Mouse (Mus musculus) hindbrain, embryonic 11.5 days (tissue): ENCODE measurements around the gene Aebp2. TPM values are rescaled to one million over a fixed set of nuclear protein-coding genes. Genes with fewer than 3 reads are reported as not detected.

Source experiments
- ATAC-seq: fragments of 200-750 bp; cut with Nextera tagmentation; 2 replicates; pipeline ENCODE4 v1.8.0; 2017; ENCODE audit warnings: mild to moderate bottlenecking, moderate TSS enrichment, moderate library complexity; ENCODE audit not compliant: low FRiP score
- DNase-seq: peaks from one replicate; pipeline ENCODE4 v3.0.0-alpha.2; 2015; ENCODE audit warnings: low spot score
- H3K27ac ChIP-seq: fragments of 300-500 bp; sonication (generic); 2 replicates; pipeline ENCODE4 v1.5.1; 2014; ENCODE audit warnings: mild to moderate bottlenecking, low read depth, low read length
- H3K27me3 ChIP-seq: fragments of 300-500 bp; sonication (generic); 2 replicates; pipeline ENCODE4 v1.6.1; 2014; ENCODE audit warnings: mild to moderate bottlenecking, low read length, moderate library complexity, mixed read lengths; ENCODE audit not compliant: control insufficient read depth, insufficient read depth
- H3K36me3 ChIP-seq: fragments of 300-500 bp; sonication (generic); 2 replicates; pipeline ENCODE4 v1.6.1; 2014; ENCODE audit warnings: mild to moderate bottlenecking, low read length, moderate library complexity, mixed read lengths; ENCODE audit not compliant: control insufficient read depth, insufficient read depth
- H3K4me1 ChIP-seq: fragments of 300-500 bp; sonication (generic); replicated peaks from 2 replicates; pipeline ENCODE4 v1.6.1; 2014; ENCODE audit warnings: low read length, mixed read lengths; ENCODE audit not compliant: control insufficient read depth, insufficient read depth
- H3K4me2 ChIP-seq: fragments of 300-500 bp; sonication (generic); replicated peaks from 2 replicates; pipeline ENCODE4 v1.6.1; 2014; ENCODE audit warnings: mild to moderate bottlenecking, low read depth, low read length
- H3K4me3 ChIP-seq: fragments of 300-500 bp; sonication (generic); 2 replicates; pipeline ENCODE4 v1.5.1; 2014; ENCODE audit warnings: low read depth, low read length
- H3K9ac ChIP-seq: fragments of 300-500 bp; sonication (generic); 2 replicates; pipeline ENCODE4 v1.6.1; 2014; ENCODE audit warnings: low read depth, low read length
- H3K9me3 ChIP-seq: fragments of 300-500 bp; sonication (generic); 2 replicates; pipeline ENCODE4 v1.6.1; 2016; ENCODE audit warnings: low read length; ENCODE audit not compliant: control insufficient read depth
- WGBS: fragments of 180-500 bp; shearing (Covaris S2); extraction: QIAGEN DNeasy Blood & Tissue Kit; methylation state at CpG from one replicate; pipeline ENCODE4 v1.1.7; 2014; 5-methylcytosine and 5-hydroxymethylcytosine counted together
- polyA plus RNA-seq: library from polyadenylated mRNA; unstranded; fragments of >200 nt; fragmentation: Nextera tagmentation; extraction: Ambion mirVana; gene quantifications from 2 replicates; pipeline ENCODE4 v1.2.1, GENCODE M21; 2014

Gene Aebp2
- polyA plus RNA-seq, 1 experiment from 2014 or later: 18.9 TPM

- Histone ChIP-seq H3K4me2 (no peak overlapping the region), H3K27ac (no peak overlapping the region), H3K4me1 (no peaks in the 10 kb centered on the region), H3K9me3 (no peaks in the 10 kb centered on the region), H3K9ac (no peak overlapping the region), H3K27me3 (no peaks in the 10 kb centered on the region), H3K4me3 (no peak overlapping the region), H3K36me3 (no peaks in the 10 kb centered on the region)
- ATAC-seq (no peak), DNase-seq (no peak)
- 86% methylated on average over 13 of the region's 13 CpGs for WGBS
Measured at GRCm38 (mm10) chr6:140611893-140612473, 10.5 kb upstream of the Aebp2 start.

- Histone ChIP-seq H3K9ac (no peak overlapping the region), H3K9me3 (no peaks in the 10 kb centered on the region), H3K27me3 (no peaks in the 10 kb centered on the region), H3K4me1 (no peaks in the 10 kb centered on the region), H3K4me3 (no peak overlapping the region), H3K4me2 (no peak overlapping the region), H3K36me3 (no peaks in the 10 kb centered on the region), H3K27ac (no peak overlapping the region)
- no peak for ATAC-seq
- no peak for DNase-seq
- WGBS: 82% methylated on average over 3 of the region's 3 CpGs
Measured at GRCm38 (mm10) chr6:140613822-140614221, 8.6 kb upstream of the Aebp2 start.

- DNase-seq: no peak
- no peak for ATAC-seq
- 91% methylated on average over 11 of the region's 11 CpGs for WGBS
- Histone ChIP-seq H3K27me3 (no peaks in the 10 kb centered on the region), H3K4me2 (no peak overlapping the region), H3K9ac (no peak overlapping the region), H3K4me3 (no peak overlapping the region), H3K9me3 (no peaks in the 10 kb centered on the region), H3K4me1 (no peaks in the 10 kb centered on the region), H3K36me3 (no peaks in the 10 kb centered on the region), H3K27ac (no peak overlapping the region)
Measured at GRCm38 (mm10) chr6:140614711-140615110, 7.8 kb upstream of the Aebp2 start.

GRCm38 (mm10) chr6:140620531-140621349 is 1.7 kb upstream of the Aebp2 start:
- DNase-seq (no peak), ATAC-seq (no peak)
- Histone ChIP-seq H3K36me3 (no peaks in the 10 kb centered on the region), H3K9me3 (no peaks in the 10 kb centered on the region), H3K27me3 (no peaks in the 10 kb centered on the region), H3K4me1 (0 out of 2 replicates have a peak, but pooled peaks cover 2% of the 10 kb centered on the region), H3K4me3 (no peak overlapping the region), H3K27ac (no peak overlapping the region), H3K4me2 (no peak overlapping the region), H3K9ac (no peak overlapping the region)
- WGBS: 66% methylated on average over 13 of the region's 13 CpGs

- DNase-seq: no peak
- 91% methylated on average over 1 of the region's 1 CpGs for WGBS
- Histone ChIP-seq H3K4me3 (no peak overlapping the region), H3K27me3 (no peaks in the 10 kb centered on the region), H3K9ac (no peak overlapping the region), H3K27ac (no peak overlapping the region), H3K4me2 (no peak overlapping the region), H3K9me3 (no peaks in the 10 kb centered on the region), H3K36me3 (no peaks in the 10 kb centered on the region), H3K4me1 (0 out of 2 replicates have a peak, but pooled peaks cover 2% of the 10 kb centered on the region)
- ATAC-seq: no peak
Measured at GRCm38 (mm10) chr6:140621622-140622021, 841 bp upstream of the Aebp2 start.

GRCm38 (mm10) chr6:140623226-140624095 is 998 bp downstream of the Aebp2 start:
- WGBS: under 1% methylated on average over 70 of the region's 117 CpGs
- Histone ChIP-seq H3K4me3 (peak overlapping the region; percentile 99), H3K9ac (peak overlapping the region; percentile 97), H3K27ac (peak overlapping the region; percentile 93), H3K4me1 (0 out of 2 replicates have a peak, but pooled peaks cover 2% of the 10 kb centered on the region), H3K4me2 (peak overlapping the region; percentile 47), H3K36me3 (no peaks in the 10 kb centered on the region), H3K9me3 (no peaks in the 10 kb centered on the region), H3K27me3 (no peaks in the 10 kb centered on the region)
- DNase-seq (peak; percentile 96), ATAC-seq (peak; percentile 92)

GRCm38 (mm10) chr6:140624096-140625051 is 1.9 kb downstream of the Aebp2 start:
- H3K9me3 ChIP-seq: no peaks in the 10 kb centered on the region
- peak overlapping the region; percentile 99 for H3K4me3 ChIP-seq
- DNase-seq (peak; percentile 62), ATAC-seq (peak; percentile 52)
- no peaks in the 10 kb centered on the region for H3K27me3 ChIP-seq
- WGBS: under 1% methylated on average over 74 of the region's 80 CpGs
- H3K27ac ChIP-seq: peak overlapping the region; percentile 93
- H3K4me1 ChIP-seq: 0 out of 2 replicates have a peak, but pooled peaks cover 2% of the 10 kb centered on the region
- H3K36me3 ChIP-seq: no peaks in the 10 kb centered on the region
- H3K4me2 ChIP-seq: peak overlapping the region; percentile 43
- H3K9ac ChIP-seq: peak overlapping the region; percentile 97
